In genomic region chr3:131343311-131343710, GRCm38 (mm10) we compare ENCODE assay signal across 22 mouse cellular contexts. TPM values are rescaled to one million over a fixed set of nuclear protein-coding genes. Genes with fewer than 3 reads are reported as not detected.
DNase-seq lines count a peak whose midpoint lies in the region; ATAC-seq and TF ChIP-seq lines count a peak whose summit lies in the region.
"Had no signal": no experiment of that assay in that cellular context is flagged by ENCODE, and none has a peak within 500 bp of the region (broad histone marks: within the 10 kb centered on the region; RNA-seq: fewer than 3 reads in every experiment).

No protein-coding gene starts in this region.

- H3K4me1 ChIP-seq in intestine, postnatal 0 days (replicated peaks; ENCODE audit: control insufficient read depth, insufficient read depth, low read length), result 0 out of 2 replicates have a peak, but pooled peaks cover 2% of the 10 kb centered on the region
- H3K4me1 ChIP-seq in intestine, embryonic 16.5 days (ENCODE audit: control insufficient read depth, insufficient read depth, low read length), result 0 out of 2 replicates have a peak, but pooled peaks cover 3% of the 10 kb centered on the region
- H3K4me1 ChIP-seq in limb, embryonic 14.5 days (ENCODE audit: control insufficient read depth, insufficient read depth, low read length), result peaks cover 7% of the 10 kb centered on the region; the same call in 1 of the 2 replicates
- H3K4me1 ChIP-seq: forebrain, embryonic 12.5 days; intestine, embryonic 15.5 days had no signal

- no peaks in the 10 kb centered on the region for H3K9me3 ChIP-seq in intestine, postnatal 0 days (ENCODE audit: control insufficient read depth)
- H3K9me3 ChIP-seq in intestine, embryonic 16.5 days (ENCODE audit: control insufficient read depth, low read length), result no peaks in the 10 kb centered on the region
- H3K9me3 ChIP-seq in limb, embryonic 14.5 days (ENCODE audit: control insufficient read depth, low read length), result no peaks in the 10 kb centered on the region
- H3K9me3 ChIP-seq: forebrain, embryonic 12.5 days; intestine, embryonic 15.5 days had no signal

- H3K4me3 ChIP-seq in intestine, postnatal 0 days (ENCODE audit: low read depth, low read length), result no peak overlapping the region
- no peak overlapping the region for H3K4me3 ChIP-seq in intestine, embryonic 16.5 days (ENCODE audit: low read length)
- H3K4me3 ChIP-seq in limb, embryonic 14.5 days (replicated peaks; ENCODE audit: low read length), result no peak overlapping the region
- H3K4me3 ChIP-seq: forebrain, embryonic 12.5 days; gastrocnemius, adult 2 months; intestine, embryonic 15.5 days had no signal

- H3K27me3 ChIP-seq in intestine, postnatal 0 days (replicated peaks; ENCODE audit: control insufficient read depth, insufficient read depth, low read length), result no peaks in the 10 kb centered on the region
- H3K27me3 ChIP-seq in intestine, embryonic 16.5 days (replicated peaks; ENCODE audit: control insufficient read depth, insufficient read depth, low read length), result no peaks in the 10 kb centered on the region
- no peaks in the 10 kb centered on the region for H3K27me3 ChIP-seq in limb, embryonic 14.5 days (ENCODE audit: control insufficient read depth, insufficient read depth, low read length)
- H3K27me3 ChIP-seq: intestine, embryonic 15.5 days; Patski had no signal

- H3K36me3 ChIP-seq in intestine, postnatal 0 days (ENCODE audit: control insufficient read depth, insufficient read depth), result peaks cover 5% of the 10 kb centered on the region; the same call in 1 of the 2 replicates
- no peaks in the 10 kb centered on the region for H3K36me3 ChIP-seq in intestine, embryonic 16.5 days (ENCODE audit: control insufficient read depth, insufficient read depth, low read length)
- H3K36me3 ChIP-seq in limb, embryonic 14.5 days (ENCODE audit: control insufficient read depth, insufficient read depth, low read length), result no peaks in the 10 kb centered on the region
- H3K36me3 ChIP-seq: forebrain, embryonic 12.5 days; intestine, embryonic 15.5 days had no signal

- no peak overlapping the region for H3K9ac ChIP-seq in intestine, postnatal 0 days (ENCODE audit: low read depth, low read length)
- H3K9ac ChIP-seq in intestine, embryonic 16.5 days (ENCODE audit: low read depth, low read length), result no peak overlapping the region
- no peak overlapping the region for H3K9ac ChIP-seq in limb, embryonic 14.5 days (ENCODE audit: low read depth, low read length, severe bottlenecking)
- H3K9ac ChIP-seq: forebrain, embryonic 12.5 days; hindbrain, embryonic 14.5 days; intestine, embryonic 15.5 days had no signal

- no peak for TF ChIP-seq POLR2A in limb, embryonic 14.5 days (IDR thresholded peaks at IDR 0.05; ENCODE audit: borderline replicate concordance, extremely low read depth, insufficient read depth, insufficient read length)

- no peak for TF ChIP-seq CTCF in intestine, postnatal 0 days (IDR thresholded peaks at IDR 0.05; ENCODE audit: low read depth)

- WGBS in intestine, postnatal 0 days, result 64% methylated on average over 6 of the region's 6 CpGs
- WGBS in intestine, embryonic 16.5 days, result 80% methylated on average over 6 of the region's 6 CpGs
- 32% methylated on average over 6 of the region's 6 CpGs for WGBS in limb, embryonic 14.5 days

- H3K27ac ChIP-seq in intestine, postnatal 0 days (ENCODE audit: low read depth, low read length), result peak overlapping the region; percentile 70; the same call in 1 of the 2 replicates
- no peak overlapping the region for H3K27ac ChIP-seq in intestine, embryonic 16.5 days (ENCODE audit: low read length)
- no peak overlapping the region for H3K27ac ChIP-seq in limb, embryonic 14.5 days (replicated peaks; ENCODE audit: low read depth, low read length)
- H3K27ac ChIP-seq: forebrain, embryonic 12.5 days; gastrocnemius, adult 2 months; hindbrain, embryonic 14.5 days; intestine, embryonic 15.5 days had no signal

- no peak overlapping the region for H3K4me2 ChIP-seq in intestine, postnatal 0 days (replicated peaks; ENCODE audit: low read depth)
- H3K4me2 ChIP-seq in intestine, embryonic 16.5 days (ENCODE audit: low read depth, low read length), result no peak overlapping the region
- H3K4me2 ChIP-seq in limb, embryonic 14.5 days (replicated peaks; ENCODE audit: low read depth, low read length, severe bottlenecking), result no peak overlapping the region
- H3K4me2 ChIP-seq: forebrain, embryonic 12.5 days; hindbrain, embryonic 14.5 days; intestine, embryonic 15.5 days had no signal

- peak; percentile 56 for DNase-seq in embryo, embryonic 11 days
- no peak for DNase-seq in embryo, embryonic 10 days (ENCODE audit: low spot score)
- peak; percentile 62 for DNase-seq in forelimb bud, embryonic 11.5 days (ENCODE audit: low read depth, low spot score)
- DNase-seq in limb, embryonic 14.5 days (ENCODE audit: low spot score), result no peak
- DNase-seq in urinary bladder, adult 18-20 months (ENCODE audit: low spot score in 2 of 2), result no peak
- no peak for DNase-seq in lung, postnatal 4 days
- DNase-seq: adrenal gland, postnatal 14 days; cerebellum, adult 18-20 months; cerebellum, adult 9-11 months; cerebellum, postnatal 36 days; gastrocnemius, adult 2 months; gastrocnemius, postnatal 25 days; heart, postnatal 10 days; heart, postnatal 4 days had no signal

- no peak for ATAC-seq in intestine, postnatal 0 days
- ATAC-seq in intestine, embryonic 16.5 days, result no peak
- peak; percentile 60; the same call in 1 of the 2 replicates for ATAC-seq in limb, embryonic 14.5 days (ENCODE audit: low FRiP score, low read depth)
- ATAC-seq: activated CD4-positive, CD25-positive, alpha-beta regulatory T cell, adult 4 months; forebrain, embryonic 16.5 days; Patski had no signal

RNA-seq across cellular contexts. Expression of gene Cyp2u1, which starts 40.3 kb away (rescaled TPM):
- 17.1 and 24.2 TPM in 2 replicates for polyA plus RNA-seq in intestine, postnatal 0 days (2015; fragmentation: Nextera tagmentation; extraction: Ambion mirVana)
- 9.7 and 11.4 TPM in 2 replicates for polyA plus RNA-seq in intestine, embryonic 16.5 days (2015; fragmentation: Nextera tagmentation; extraction: Ambion mirVana)
- 1.2 and 1.4 TPM in 2 replicates for polyA plus RNA-seq in limb, embryonic 14.5 days (2012; rRNA removed)
- 1.7 and 1.8 TPM in 2 replicates for polyA plus RNA-seq in limb, embryonic 14.5 days (2014; fragmentation: Nextera tagmentation; extraction: Ambion mirVana)

Comparison
In these comparisons a context has a peak if more than half of its experiments do, and no peak if none do; other contexts are left out.
1. DNase-seq: peak in embryo, embryonic 11 days (single experiment) and forelimb bud, embryonic 11.5 days (single experiment); none in embryo, embryonic 10 days (single experiment), limb, embryonic 14.5 days (single experiment), urinary bladder, adult 18-20 months (0 of 2) and lung, postnatal 4 days (0 of 2).